Mouse (Mus musculus) midbrain, postnatal 0 days (tissue): Measurements from ENCODE around the gene Gm10160. TPM values are rescaled to one million over a fixed set of nuclear protein-coding genes. Genes with fewer than 3 reads are reported as not detected.

Source experiments
- ATAC-seq: fragments of 200-750 bp; cut with Nextera tagmentation; 2 replicates; pipeline ENCODE4 v1.8.0; 2017; ENCODE audit warnings: moderate number of reproducible peaks, mild to moderate bottlenecking, moderate TSS enrichment, moderate library complexity; ENCODE audit not compliant: low FRiP score
- DNase-seq: peaks from one replicate; pipeline ENCODE4 v3.0.0-alpha.2; 2015; ENCODE audit warnings: low spot score
- H3K27ac ChIP-seq: fragments of 300-500 bp; sonication (generic); 2 replicates; pipeline ENCODE4 v1.5.1; 2014; ENCODE audit warnings: low read depth, mild to moderate bottlenecking, low read length, mixed read lengths
- H3K27me3 ChIP-seq: fragments of 300-500 bp; sonication (generic); 2 replicates; pipeline ENCODE4 v1.6.1; 2014; ENCODE audit warnings: low read length, control low read depth, mixed read lengths; ENCODE audit not compliant: insufficient read depth
- H3K36me3 ChIP-seq: fragments of 300-500 bp; sonication (generic); 2 replicates; pipeline ENCODE4 v1.6.1; 2014; ENCODE audit warnings: low read length, control low read depth, mixed read lengths; ENCODE audit not compliant: insufficient read depth
- H3K4me1 ChIP-seq: fragments of 300-500 bp; sonication (generic); 2 replicates; pipeline ENCODE4 v1.6.1; 2014; ENCODE audit warnings: mild to moderate bottlenecking, control low read depth, antibody characterized with exemption, low read length, mixed read lengths; ENCODE audit not compliant: insufficient read depth
- H3K4me2 ChIP-seq: fragments of 300-500 bp; sonication (generic); 2 replicates; pipeline ENCODE4 v1.6.1; 2014; ENCODE audit warnings: low read depth, mild to moderate bottlenecking, low read length, mixed read lengths; ENCODE audit not compliant: poor library complexity, severe bottlenecking
- H3K4me3 ChIP-seq: fragments of 300-500 bp; sonication (generic); 2 replicates; pipeline ENCODE4 v1.5.1; 2014; ENCODE audit warnings: low read depth, mild to moderate bottlenecking, low read length, moderate library complexity
- H3K9ac ChIP-seq: fragments of 300-500 bp; sonication (generic); replicated peaks from 2 replicates; pipeline ENCODE4 v1.6.1; 2014; ENCODE audit warnings: mild to moderate bottlenecking, low read length, moderate library complexity, mixed read lengths; ENCODE audit not compliant: poor library complexity, severe bottlenecking
- H3K9me3 ChIP-seq: fragments of 300-500 bp; sonication (generic); 2 replicates; pipeline ENCODE4 v1.6.1; 2016; ENCODE audit warnings: low read length, control low read depth
- CTCF ChIP-seq: IDR thresholded peaks from 2 replicates; pipeline ENCODE4 v1.5.1; 2016; ENCODE audit warnings: antibody characterized with exemption, mild to moderate bottlenecking
- WGBS: fragments of 180-500 bp; shearing (Covaris S2); extraction: QIAGEN DNeasy Blood & Tissue Kit; methylation state at CpG from one replicate; pipeline ENCODE4 v1.1.7; 2014; 5-methylcytosine and 5-hydroxymethylcytosine counted together
- polyA plus RNA-seq: library from polyadenylated mRNA; unstranded; fragments of >200 nt; fragmentation: Nextera tagmentation; extraction: Ambion mirVana; gene quantifications from 2 replicates; pipeline ENCODE4 v1.2.1, GENCODE M21; 2015
- total RNA-seq: library from RNA; depleted of rRNA; stranded (reverse); fragments of >200 nt; gene quantifications from 2 replicates; pipeline ENCODE4 v1.2.3, GENCODE M21; 2014

Gene Gm10160
- total and polyA plus RNA-seq, 2 experiments from 2014 or later = not detected

GRCm38 (mm10) chr7:81847010-81847409 lies 8.6 kb downstream of the Gm10160 start:
- H3K27ac ChIP-seq = no peak overlapping the region
- H3K9me3 ChIP-seq = no peaks in the 10 kb centered on the region
- H3K4me2 ChIP-seq = no peak overlapping the region
- peak; percentile 54 for DNase-seq
- H3K4me1 ChIP-seq = no peaks in the 10 kb centered on the region
- H3K27me3 ChIP-seq = no peaks in the 10 kb centered on the region
- H3K9ac ChIP-seq = no peak overlapping the region
- no peaks in the 10 kb centered on the region for H3K36me3 ChIP-seq
- ATAC-seq = no peak
- 39% methylated on average over 8 of the region's 8 CpGs for WGBS
- H3K4me3 ChIP-seq = no peak overlapping the region
- TF ChIP-seq CTCF = no peak

DNA sequence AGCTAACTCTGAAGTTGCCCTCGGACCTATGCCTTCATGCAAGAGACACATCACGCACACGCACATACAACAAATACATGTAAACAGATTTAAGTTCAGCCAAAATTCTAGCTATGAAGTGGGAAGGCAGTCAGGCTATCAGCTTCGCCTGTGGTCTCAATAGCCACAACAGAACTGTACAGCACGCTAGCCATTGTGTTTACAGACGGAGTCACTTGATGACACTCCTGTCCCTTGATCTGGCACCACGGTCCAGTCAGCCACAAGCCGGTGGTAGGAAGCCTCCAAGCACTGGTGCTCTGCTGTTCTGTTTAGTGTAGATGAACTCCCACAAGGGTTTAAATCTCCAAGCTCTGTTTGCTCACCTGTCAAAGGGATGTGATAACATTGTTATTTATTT lies 9.6 kb downstream of the Gm10160 start:
- H3K27me3 ChIP-seq = no peaks in the 10 kb centered on the region
- 91% methylated on average over 8 of the region's 8 CpGs for WGBS
- no peak for ATAC-seq

GRCm38 (mm10) chr7:81845313-81845712 lies 10.3 kb downstream of the Gm10160 start:
- ATAC-seq (no peak), DNase-seq (no peak)
- no peaks in the 10 kb centered on the region for H3K36me3 ChIP-seq
- WGBS = 79% methylated on average over 3 of the region's 3 CpGs
- H3K4me3 ChIP-seq = no peak overlapping the region
- H3K4me2 ChIP-seq = no peak overlapping the region
- H3K27ac ChIP-seq = no peak overlapping the region
- H3K27me3 ChIP-seq = no peaks in the 10 kb centered on the region
- no peak overlapping the region for H3K9ac ChIP-seq
- H3K4me1 ChIP-seq = no peaks in the 10 kb centered on the region; the same call in 1 of the 2 replicates
- TF ChIP-seq CTCF = no peak
- H3K9me3 ChIP-seq = no peaks in the 10 kb centered on the region

More for the DNA sequence above, 9.6 kb downstream of the Gm10160 start:
- TF ChIP-seq CTCF = no peak
- Histone ChIP-seq H3K4me3 (no peak overlapping the region), H3K27ac (no peak overlapping the region), H3K9me3 (no peaks in the 10 kb centered on the region), H3K4me1 (no peaks in the 10 kb centered on the region), H3K36me3 (no peaks in the 10 kb centered on the region), H3K4me2 (no peak overlapping the region), H3K9ac (no peak overlapping the region)
- no peak for DNase-seq

DNA sequence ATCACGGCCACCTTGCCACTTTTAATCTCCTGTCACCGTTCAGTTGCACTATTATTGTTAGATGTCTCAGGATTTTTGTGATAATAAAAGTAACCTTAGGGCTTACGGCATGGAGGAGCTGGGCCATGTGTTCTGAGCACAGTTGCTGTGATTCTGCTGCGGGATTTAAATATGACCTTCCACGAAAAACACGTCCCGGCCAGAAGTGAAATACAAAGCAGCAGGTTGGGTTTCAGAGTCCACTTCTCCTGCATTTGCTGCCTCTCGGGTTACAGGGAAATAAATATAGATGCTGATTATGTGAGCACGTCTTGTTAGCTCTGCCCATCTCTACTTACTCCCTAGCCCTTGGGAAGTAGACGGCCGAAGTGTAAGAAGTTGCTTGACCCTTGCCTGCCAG lies 10.8 kb downstream of the Gm10160 start:
- Histone ChIP-seq H3K9ac (no peak overlapping the region), H3K36me3 (no peaks in the 10 kb centered on the region), H3K27me3 (no peaks in the 10 kb centered on the region), H3K4me3 (no peak overlapping the region), H3K27ac (no peak overlapping the region), H3K4me1 (no peaks in the 10 kb centered on the region; the same call in 1 of the 2 replicates), H3K9me3 (no peaks in the 10 kb centered on the region), H3K4me2 (no peak overlapping the region)
- DNase-seq (no peak), ATAC-seq (no peak)
- no peak for TF ChIP-seq CTCF
- 89% methylated on average over 11 of the region's 11 CpGs for WGBS

GRCm38 (mm10) chr7:81843903-81844302 lies 11.7 kb downstream of the Gm10160 start:
- no peak for DNase-seq
- no peaks in the 10 kb centered on the region; the same call in 1 of the 2 replicates for H3K4me1 ChIP-seq
- no peak overlapping the region for H3K27ac ChIP-seq
- H3K4me2 ChIP-seq = no peak overlapping the region
- 71% methylated on average over 8 of the region's 8 CpGs for WGBS
- no peaks in the 10 kb centered on the region for H3K27me3 ChIP-seq
- TF ChIP-seq CTCF = no peak
- H3K4me3 ChIP-seq = no peak overlapping the region
- H3K36me3 ChIP-seq = no peaks in the 10 kb centered on the region
- no peaks in the 10 kb centered on the region for H3K9me3 ChIP-seq
- ATAC-seq = no peak
- H3K9ac ChIP-seq = no peak overlapping the region

DNA sequence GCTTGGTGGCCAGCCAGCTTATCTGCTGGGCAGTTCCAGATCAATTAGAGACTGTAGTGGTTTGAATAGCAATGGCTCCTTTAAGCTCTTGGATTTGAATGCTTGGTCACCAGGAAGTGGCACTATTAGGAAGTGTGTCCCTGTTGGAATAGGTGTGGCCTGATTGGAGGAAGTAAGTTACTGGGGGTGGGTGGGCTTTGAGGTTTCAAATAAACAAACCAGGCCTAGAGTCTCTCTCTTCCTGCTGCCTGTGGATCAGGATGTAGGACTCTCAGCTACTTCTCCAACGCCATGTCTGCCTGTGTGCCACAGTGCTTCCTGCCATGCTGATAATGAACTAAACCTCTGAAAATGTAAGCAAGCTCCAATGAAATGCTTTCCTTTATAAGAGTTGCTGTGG lies 12.6 kb downstream of the Gm10160 start:
- H3K27ac ChIP-seq = no peak overlapping the region
- no peaks in the 10 kb centered on the region for H3K9me3 ChIP-seq
- H3K27me3 ChIP-seq = no peaks in the 10 kb centered on the region
- DNase-seq (no peak), ATAC-seq (no peak)
- no peaks in the 10 kb centered on the region; the same call in 1 of the 2 replicates for H3K4me1 ChIP-seq
- H3K4me3 ChIP-seq = no peak overlapping the region
- 88% methylated on average over 1 of the region's 1 CpGs for WGBS
- TF ChIP-seq CTCF = no peak
- H3K4me2 ChIP-seq = no peak overlapping the region
- no peaks in the 10 kb centered on the region for H3K36me3 ChIP-seq
- no peak overlapping the region for H3K9ac ChIP-seq
